11 mouse cellular contexts compared by ENCODE assay signal in genomic region chr10:80535711-80536110, GRCm38 (mm10). TPM values are rescaled to one million over a fixed set of nuclear protein-coding genes. Genes with fewer than 3 reads are reported as not detected.
A peak's percentile ranks its signal among the peaks of the same experiment; 100 is the strongest.
DNase-seq lines count a peak whose midpoint lies in the region; ATAC-seq and TF ChIP-seq lines count a peak whose summit lies in the region.
"Had no signal": no experiment of that assay in that cellular context is flagged by ENCODE, and none has a peak within 500 bp of the region (broad histone marks: within the 10 kb centered on the region; RNA-seq: fewer than 3 reads in every experiment).

No protein-coding gene starts in this region.

- peaks cover 43% of the 10 kb centered on the region for H3K4me1 ChIP-seq in heart, embryonic 13.5 days
- peaks cover 36% of the 10 kb centered on the region for H3K4me1 ChIP-seq in testis, adult 2 months (ENCODE audit: control insufficient read depth, insufficient read depth, low read length)

- H3K36me3 ChIP-seq in heart, embryonic 13.5 days = peaks cover 4% of the 10 kb centered on the region; the same call in 1 of the 2 replicates
- H3K36me3 ChIP-seq in testis, adult 2 months (ENCODE audit: control insufficient read depth, insufficient read depth, low read length) = no peaks in the 10 kb centered on the region

- H3K9me3 ChIP-seq in heart, embryonic 13.5 days = no peaks in the 10 kb centered on the region

- intact Hi-C loops in heart, postnatal 25 days (cut with DNase I) = no loop called here

- WGBS in heart, embryonic 13.5 days = 12% methylated on average over 13 of the region's 13 CpGs

- H3K27ac ChIP-seq in heart, embryonic 13.5 days (replicated peaks) = no peak overlapping the region
- no peak overlapping the region for H3K27ac ChIP-seq in testis, adult 2 months (ENCODE audit: control insufficient read depth, insufficient read depth, low read depth, low read length)
- H3K27ac ChIP-seq: left cerebral cortex, adult 2 months had no signal

- no peak for TF ChIP-seq POLR2A in testis, adult 2 months (IDR thresholded peaks at IDR 0.05; ENCODE audit: control insufficient read depth, low read depth, low read length)

- no peak overlapping the region for H3K9ac ChIP-seq in heart, embryonic 13.5 days

- peak overlapping the region; percentile 54 for H3K4me2 ChIP-seq in heart, embryonic 13.5 days

- H3K27me3 ChIP-seq in heart, embryonic 13.5 days (replicated peaks) = peaks cover 54% of the 10 kb centered on the region
- no peaks in the 10 kb centered on the region for H3K27me3 ChIP-seq in testis, adult 2 months (ENCODE audit: control insufficient read depth, insufficient read depth, low read length)

- no peak for ATAC-seq in heart, embryonic 13.5 days (ENCODE audit: extremely low read depth, insufficient number of reproducible peaks, low FRiP score, low TSS enrichment)

- no peak for DNase-seq in heart, postnatal 25 days (ENCODE audit: low spot score)
- DNase-seq in testis, postnatal 14 days (ENCODE audit: low spot score) = no peak
- peak; percentile 59 for DNase-seq in induced T-regulatory cell, adult 2 months (ENCODE audit: low read depth)
- no peak for DNase-seq in layer of hippocampus, postnatal 10 days (ENCODE audit: low spot score in 2 of 2)
- no peak for DNase-seq in T-cell, adult 2 months (ENCODE audit: low spot score)
- no peak for DNase-seq in heart, postnatal 4 days
- DNase-seq: cerebellum, adult 9-10 months; gastrocnemius, postnatal 36 days had no signal

- TF ChIP-seq CTCF in testis, adult 2 months (IDR thresholded peaks at IDR 0.05; ENCODE audit: control insufficient read depth, insufficient read depth, insufficient replicate concordance, low read depth, low read length) = no peak

- peak overlapping the region; percentile 21 for H3K4me3 ChIP-seq in heart, embryonic 13.5 days
- H3K4me3 ChIP-seq in testis, adult 2 months (ENCODE audit: control insufficient read depth, low read depth, low read length) = peak overlapping the region; percentile 28
- H3K4me3 ChIP-seq: left cerebral cortex, adult 2 months had no signal

RNA-seq across cellular contexts. Expression of gene Atp8b3, which starts 3.2 kb away (rescaled TPM):
- polyA plus RNA-seq in heart, embryonic 13.5 days (2015; fragmentation: Nextera tagmentation; extraction: Ambion mirVana) = 0.11 and 0.13 TPM in 2 replicates
- not detected for total RNA-seq in heart, postnatal 25 days (2021)
- 1,123 and 1,230 TPM in 2 replicates for polyA plus RNA-seq in testis, adult 2 months (2012; rRNA removed)
- under 1 TPM; 0.21 to 0.38 TPM for total RNA-seq in layer of hippocampus, postnatal 10 days (2021)
- not detected for total RNA-seq in heart, postnatal 4 days (2021)
- total RNA-seq: gastrocnemius, postnatal 36 days had no signal

RNA-seq across cellular contexts. Expression of gene Rexo1, which starts 25.6 kb away (rescaled TPM):
- polyA plus RNA-seq in heart, embryonic 13.5 days (2015; fragmentation: Nextera tagmentation; extraction: Ambion mirVana) = 15.9 and 17.7 TPM in 2 replicates
- 10 to 100 TPM; 11.1 to 12.2 TPM for total RNA-seq in heart, postnatal 25 days (2021)
- polyA plus RNA-seq in testis, adult 2 months (2012; rRNA removed) = 201 and 214 TPM in 2 replicates
- 10 to 100 TPM; 49.5 to 53.9 TPM for total RNA-seq in layer of hippocampus, postnatal 10 days (2021)
- total RNA-seq in heart, postnatal 4 days (2021) = 10 to 100 TPM; 22.4 to 26.2 TPM

RNA-seq across cellular contexts. Expression of gene Onecut3, which starts 41.1 kb away (rescaled TPM):
- polyA plus RNA-seq in heart, embryonic 13.5 days (2015; fragmentation: Nextera tagmentation; extraction: Ambion mirVana) = not detected in 2 replicates
- total RNA-seq in heart, postnatal 25 days (2021) = under 1 TPM in 1 of 2 experiments, not detected in 1; 0.05 TPM
- polyA plus RNA-seq in testis, adult 2 months (2012; rRNA removed) = 0.43 and 0.52 TPM in 2 replicates
- total RNA-seq in layer of hippocampus, postnatal 10 days (2021) = under 1 TPM; 0.07 TPM
- total RNA-seq in heart, postnatal 4 days (2021) = under 1 TPM in 1 of 2 experiments, not detected in 1; 0.05 TPM
- total RNA-seq: gastrocnemius, postnatal 36 days; left cerebral cortex, adult 2 months had no signal

RNA-seq across cellular contexts. Expression of gene Klf16, which starts 41.4 kb away (rescaled TPM):
- 5.1 and 6.2 TPM in 2 replicates for polyA plus RNA-seq in heart, embryonic 13.5 days (2015; fragmentation: Nextera tagmentation; extraction: Ambion mirVana)
- total RNA-seq in heart, postnatal 25 days (2021) = 1 to 10 TPM; 3.0 to 4.5 TPM
- polyA plus RNA-seq in testis, adult 2 months (2012; rRNA removed) = 7.5 and 7.7 TPM in 2 replicates
- total RNA-seq in layer of hippocampus, postnatal 10 days (2021) = 10 to 100 TPM; 41.8 to 43.6 TPM
- 10 to 100 TPM in 1 of 2 experiments, 1 to 10 TPM in 1; 9.6 to 10.4 TPM for total RNA-seq in heart, postnatal 4 days (2021)

RNA-seq across cellular contexts. Expression of gene Abhd17a, which starts 54.4 kb away (rescaled TPM):
- 81.7 and 85.1 TPM in 2 replicates for polyA plus RNA-seq in heart, embryonic 13.5 days (2015; fragmentation: Nextera tagmentation; extraction: Ambion mirVana)
- 10 to 100 TPM; 50.1 to 51.1 TPM for total RNA-seq in heart, postnatal 25 days (2021)
- 246 and 291 TPM in 2 replicates for polyA plus RNA-seq in testis, adult 2 months (2012; rRNA removed)
- 100 to 1,000 TPM; 179 to 191 TPM for total RNA-seq in layer of hippocampus, postnatal 10 days (2021)
- total RNA-seq in heart, postnatal 4 days (2021) = 10 to 100 TPM; 93.6 to 95.0 TPM
